Mouse (Mus musculus): ENCODE results near the gene Syt16.

Gene Syt16

DNA sequence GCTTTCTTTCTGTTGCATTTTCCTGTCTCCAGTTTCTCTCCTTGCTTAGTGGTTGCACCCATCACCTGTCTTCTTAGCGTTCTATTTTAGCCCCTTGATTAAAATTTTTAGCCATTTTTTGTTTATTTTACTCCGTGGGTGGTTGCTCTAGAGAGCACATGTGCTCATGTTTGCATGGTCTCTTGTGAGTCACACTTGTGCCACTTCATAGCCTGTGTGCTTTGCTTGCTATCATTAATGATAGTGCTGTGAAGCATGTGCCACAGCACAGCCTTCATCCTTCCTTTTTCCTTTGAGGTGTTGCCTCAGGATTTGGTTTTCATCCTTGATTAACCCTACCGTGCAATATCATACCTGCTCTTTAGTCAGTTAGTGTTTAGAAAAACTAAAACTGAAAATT lies 214.7 kb downstream of the Syt16 start:
- in situ Hi-C loops (cut with MseI, MboI): no loop called here

- in situ Hi-C loops (cut with MseI, MboI): no loop called here
These were observed 218.8 kb downstream of the Syt16 start for GRCm38 (mm10) chr12:74216103-74216728.

GRCm38 (mm10) chr12:74219909-74220308 lies 222.4 kb downstream of the Syt16 start:
- in situ Hi-C loops (cut with MseI, MboI): no loop called here

- in situ Hi-C loops (cut with MseI, MboI): no loop called here
These were observed 223.2 kb downstream of the Syt16 start for GRCm38 (mm10) chr12:74220651-74221050.

DNA sequence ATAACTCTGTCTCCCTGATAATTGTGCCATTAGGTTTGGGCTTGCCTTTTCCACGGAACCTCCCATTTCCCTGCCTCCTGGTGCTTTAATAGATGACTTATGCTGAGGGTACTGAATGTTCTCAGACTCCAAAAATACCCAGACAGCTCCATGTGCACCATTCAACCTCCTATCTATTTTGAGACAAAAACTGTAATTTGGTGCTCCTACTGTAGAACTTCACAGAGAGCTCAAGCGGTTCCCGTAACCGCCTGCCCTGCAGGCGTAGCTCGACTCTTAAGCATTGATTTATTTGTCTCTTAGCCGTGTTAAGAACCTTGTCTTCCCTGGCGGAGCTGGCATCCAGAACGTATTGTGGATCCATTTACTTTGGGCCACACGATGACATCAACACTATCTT lies 233.3 kb downstream of the Syt16 start:
- in situ Hi-C loops (cut with MseI, MboI): no loop called here

GRCm38 (mm10) chr12:74232845-74233244 lies 235.4 kb downstream of the Syt16 start:
- in situ Hi-C loops (cut with MseI, MboI): no loop called here

GRCm38 (mm10) chr12:74236191-74236590 lies 238.7 kb downstream of the Syt16 start:
- in situ Hi-C loops (cut with MseI, MboI): no loop called here

DNA sequence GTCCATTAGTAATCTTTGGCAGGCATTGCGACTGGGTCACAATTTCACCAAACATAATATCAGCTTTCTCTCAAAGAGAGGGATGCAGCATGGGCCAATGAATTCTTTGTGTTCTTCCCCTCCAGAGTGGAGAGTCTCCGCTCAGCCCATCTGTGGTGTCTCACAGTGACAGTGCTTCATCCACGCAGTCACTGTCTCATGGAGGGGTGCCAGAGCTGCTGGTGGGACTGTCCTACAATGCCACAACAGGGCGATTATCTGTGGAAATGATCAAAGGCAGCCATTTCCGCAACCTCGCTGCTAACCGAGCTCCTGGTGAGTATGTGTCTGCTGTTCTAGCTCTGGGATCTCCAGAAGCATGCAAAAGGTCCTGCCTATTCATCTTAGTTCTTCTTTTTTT lies 240.6 kb downstream of the Syt16 start:
- in situ Hi-C loops (cut with MseI, MboI): no loop called here

GRCm38 (mm10) chr12:74238806-74239205 lies 241.3 kb downstream of the Syt16 start:
- in situ Hi-C loops (cut with MseI, MboI): no loop called here

- in situ Hi-C loops (cut with MseI, MboI): no loop called here
These were observed 267.4 kb downstream of the Syt16 start for GRCm38 (mm10) chr12:74264846-74265245.

GRCm38 (mm10) chr12:74267049-74267448 lies 269.6 kb downstream of the Syt16 start:
- in situ Hi-C loops (cut with MseI, MboI): no loop called here

DNA sequence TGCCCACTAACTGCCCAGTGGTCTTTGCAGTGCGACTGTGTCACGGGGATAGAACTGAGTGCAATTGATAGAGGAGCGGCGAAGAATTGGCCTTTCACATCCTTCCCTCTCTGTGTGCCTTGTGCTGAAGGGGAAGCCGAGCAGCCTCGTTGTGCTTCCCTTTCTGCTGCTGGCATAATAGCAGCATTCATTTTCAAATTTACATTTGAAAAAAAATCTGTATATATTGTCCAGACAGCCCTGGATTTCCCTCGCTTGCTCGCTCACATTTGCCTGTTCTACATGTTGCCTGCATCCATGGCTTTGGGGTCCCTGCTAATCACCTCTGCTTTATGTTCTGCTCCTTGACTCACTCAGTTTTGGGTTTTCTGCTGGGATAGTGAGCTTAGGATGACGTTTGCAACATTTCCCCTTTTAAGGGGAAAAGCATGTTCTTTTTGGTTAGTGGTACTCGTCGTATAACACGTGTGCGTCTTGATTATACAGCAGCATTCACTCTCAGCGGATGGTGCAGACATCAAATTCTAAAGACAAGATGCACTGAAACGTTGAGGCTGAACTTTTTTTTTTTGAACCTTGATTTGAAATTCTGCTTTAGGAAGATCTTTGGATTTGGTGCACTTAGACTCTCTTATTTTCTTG lies 271.3 kb downstream of the Syt16 start:
- in situ Hi-C loops (cut with MseI, MboI): no loop called here

DNA sequence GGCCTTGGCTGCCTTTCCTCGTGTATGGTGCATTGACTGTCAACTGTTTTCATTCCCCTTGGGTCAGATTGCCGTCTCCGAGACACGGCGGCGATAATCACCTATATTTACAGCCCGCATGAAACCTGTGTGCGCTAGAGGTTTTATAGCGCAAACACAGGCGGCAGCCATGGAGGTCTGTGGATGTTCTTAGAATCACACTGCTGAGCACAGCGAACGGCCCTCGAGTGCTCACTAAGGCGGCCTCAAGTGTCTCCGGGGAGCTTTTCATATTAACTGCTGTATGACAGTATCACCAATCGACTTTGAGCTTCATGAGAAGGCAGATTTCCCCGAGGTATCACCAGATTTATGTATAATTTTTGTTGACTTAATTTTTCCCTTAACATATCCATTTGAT lies 275.1 kb downstream of the Syt16 start:
- in situ Hi-C loops (cut with MseI, MboI): no loop called here

DNA sequence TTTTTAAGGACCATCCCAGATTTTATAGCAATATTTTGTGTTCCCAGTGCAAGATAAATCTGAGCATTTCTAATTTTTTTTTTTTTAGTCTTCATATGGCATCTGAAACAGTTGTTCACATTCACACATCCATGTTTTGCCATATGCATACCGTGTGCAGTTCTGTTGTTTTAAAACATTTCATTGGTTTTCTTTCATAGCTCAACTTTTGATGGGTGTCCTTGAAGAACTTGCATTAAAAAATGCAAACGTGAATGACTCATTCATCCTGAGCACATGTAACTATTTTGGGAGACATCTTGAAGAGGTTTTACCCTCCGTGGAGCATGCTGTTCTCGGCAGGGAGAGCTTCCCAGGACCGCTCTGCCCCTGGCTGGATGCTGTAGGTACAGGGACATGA lies 279.8 kb downstream of the Syt16 start:
- in situ Hi-C loops (cut with MseI, MboI): loop anchor here (25.0 kb wide), 2 partner anchors 265 to 565 kb away; no protein-coding TSS in a partner anchor

DNA sequence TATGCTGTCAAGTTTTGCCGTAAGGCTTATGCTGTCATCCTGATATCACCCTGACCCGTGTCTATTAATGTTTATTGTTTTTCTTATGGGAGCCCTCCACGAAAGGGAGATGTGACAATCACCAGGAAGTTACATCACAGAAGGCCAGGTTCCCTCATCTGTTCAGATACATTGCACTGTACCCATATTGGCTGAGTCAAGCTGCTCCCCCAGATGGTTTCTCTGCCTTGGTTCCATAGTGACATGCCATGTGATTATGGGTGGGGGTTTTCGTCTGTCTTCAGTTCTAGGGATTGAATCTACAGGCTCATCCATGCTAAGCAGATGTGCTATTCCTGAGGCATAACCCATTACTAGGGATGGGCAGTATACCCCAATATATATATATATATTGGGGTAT lies 283.9 kb downstream of the Syt16 start:
- in situ Hi-C loops (cut with MseI, MboI): loop anchor here (25.0 kb wide), 2 partner anchors 269 to 569 kb away; no protein-coding TSS in a partner anchor

GRCm38 (mm10) chr12:74282846-74283245 lies 285.4 kb downstream of the Syt16 start:
- in situ Hi-C loops (cut with MseI, MboI): loop anchor here (25.0 kb wide), 2 partner anchors 271 to 571 kb away; no protein-coding TSS in a partner anchor

DNA sequence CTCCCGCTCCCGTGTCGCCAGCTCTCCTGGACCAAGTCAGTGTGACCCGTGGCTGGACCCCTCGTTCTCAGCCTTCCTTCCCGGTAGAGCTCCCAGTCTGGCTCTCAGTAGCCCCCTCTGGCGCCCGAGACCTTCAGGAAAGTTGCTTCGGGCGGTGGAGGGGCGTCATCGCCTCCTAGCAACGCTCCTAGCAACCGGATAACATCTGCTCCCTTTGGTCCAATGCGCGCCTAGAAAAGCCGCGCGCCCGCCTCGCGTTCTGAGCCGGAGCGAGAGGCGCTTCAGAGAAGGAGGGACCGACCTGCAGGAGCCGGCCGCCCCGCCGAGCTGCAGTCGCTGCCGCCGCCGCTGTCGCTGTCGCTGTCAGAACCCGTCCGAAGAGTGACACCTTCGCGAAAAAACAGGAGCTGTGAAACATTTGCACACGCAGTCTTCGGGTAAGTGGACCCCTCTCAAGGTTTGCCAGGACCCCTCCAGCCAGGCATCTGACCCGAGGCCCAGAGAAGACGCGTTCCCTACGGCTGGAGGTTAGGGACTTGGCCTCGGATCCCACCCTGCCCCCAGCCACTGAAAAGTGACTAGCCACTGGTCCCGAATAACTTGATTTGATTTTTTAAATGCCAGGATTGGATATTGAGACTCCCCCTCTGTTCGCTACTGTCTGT lies 286.7 kb downstream of the Syt16 start:
- in situ Hi-C loops (cut with MseI, MboI): loop anchor here (25.0 kb wide), 2 partner anchors 272 to 572 kb away; no protein-coding TSS in a partner anchor

GRCm38 (mm10) chr12:74284685-74285054 lies 287.2 kb downstream of the Syt16 start:
- in situ Hi-C loops (cut with MseI, MboI): loop anchor here (25.0 kb wide), 2 partner anchors 272 to 572 kb away; no protein-coding TSS in a partner anchor

DNA sequence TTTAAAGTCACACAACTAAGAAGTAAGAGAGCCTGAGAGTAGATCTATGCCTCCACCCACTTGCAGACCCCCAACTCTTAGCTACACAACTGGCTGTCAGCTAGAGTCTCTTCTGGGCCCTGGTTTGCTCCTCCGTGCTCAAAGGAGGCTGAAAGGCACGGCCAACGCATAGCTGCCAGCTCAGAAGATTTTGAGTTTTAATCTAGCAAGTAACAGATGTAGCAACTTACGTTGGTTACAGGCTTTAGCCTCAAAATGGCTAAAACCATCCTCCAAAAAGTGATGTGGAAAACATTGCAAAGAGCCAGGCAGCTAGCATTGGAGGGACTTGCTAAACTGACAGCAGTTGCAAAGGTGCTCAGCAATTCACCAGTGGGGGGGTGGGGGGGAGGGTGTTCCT lies 293.5 kb downstream of the Syt16 start:
- in situ Hi-C loops (cut with MseI, MboI): loop anchor here (10.0 to 25.0 kb wide), 4 partner anchors 236 to 579 kb away; no protein-coding TSS in a partner anchor

- in situ Hi-C loops (cut with MseI, MboI): loop anchor here (10.0 to 25.0 kb wide), 4 partner anchors 239 to 581 kb away; no protein-coding TSS in a partner anchor
These were observed 296.2 kb downstream of the Syt16 start for GRCm38 (mm10) chr12:74293624-74294023.

DNA sequence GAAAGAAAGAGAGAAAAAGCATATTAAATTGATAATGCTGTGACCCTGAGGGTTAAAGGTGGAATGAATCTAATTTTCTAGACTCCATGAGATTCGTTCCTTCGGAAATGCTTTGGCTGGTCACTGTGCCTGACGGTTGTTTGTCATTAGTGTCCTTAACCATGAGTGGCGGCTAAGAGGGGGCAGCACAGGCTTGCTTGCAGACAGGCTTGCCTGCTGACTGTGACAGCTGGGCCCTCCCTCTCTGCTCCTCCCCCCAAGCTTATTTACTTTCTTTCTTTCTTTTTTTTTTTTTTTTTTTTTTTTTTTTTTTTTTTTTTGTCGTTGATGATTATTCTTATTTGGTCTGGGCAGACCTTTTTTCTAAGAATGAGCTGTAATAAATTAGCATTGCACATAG lies 298.9 kb downstream of the Syt16 start:
- in situ Hi-C loops (cut with MseI, MboI): loop anchor here (10.0 to 25.0 kb wide), 4 partner anchors 242 to 584 kb away; no protein-coding TSS in a partner anchor

GRCm38 (mm10) chr12:74301559-74301958 lies 304.1 kb downstream of the Syt16 start:
- in situ Hi-C loops (cut with MseI, MboI): no loop called here
